Mouse (Mus musculus): ENCODE measurements around the gene Phactr3. TPM values are rescaled to one million over a fixed set of nuclear protein-coding genes. Genes with fewer than 3 reads are reported as not detected.
"Not testable (repeated sequence)": the region's sequence is repeated elsewhere in the genome, so short reads cannot be mapped to it uniquely, and the experiment has no call there.

The Phactr3 gene
- polyA plus RNA-seq, 2 experiments, result 0.48 to 0.55 TPM

- ATAC-seq (ENCODE audit: low FRiP score, low read depth) (no peak), DNase-seq (ENCODE audit: low spot score) (no peak)
- no peak overlapping the region for H3K4me3 ChIP-seq (replicated peaks; ENCODE audit: low read length)
- no peak overlapping the region for H3K4me2 ChIP-seq (replicated peaks; ENCODE audit: low read depth, low read length, severe bottlenecking)
- no peaks in the 10 kb centered on the region for H3K9me3 ChIP-seq (ENCODE audit: control insufficient read depth, low read length)
- H3K4me1 ChIP-seq (ENCODE audit: control insufficient read depth, insufficient read depth, low read length), result peaks cover 8% of the 10 kb centered on the region
- no peak overlapping the region for H3K27ac ChIP-seq (replicated peaks; ENCODE audit: low read depth, low read length)
- WGBS, result 71% methylated on average over 5 of the region's 5 CpGs
- no peaks in the 10 kb centered on the region for H3K36me3 ChIP-seq (ENCODE audit: control insufficient read depth, insufficient read depth, low read length)
- H3K9ac ChIP-seq (ENCODE audit: low read depth, low read length, severe bottlenecking), result no peak overlapping the region
- no peak for TF ChIP-seq POLR2A (IDR thresholded peaks at IDR 0.05; ENCODE audit: borderline replicate concordance, extremely low read depth, insufficient read depth, insufficient read length)
- H3K27me3 ChIP-seq (ENCODE audit: control insufficient read depth, insufficient read depth, low read length), result no peaks in the 10 kb centered on the region
These were observed 210.8 kb downstream of the Phactr3 start for GRCm38 (mm10) chr2:178329551-178329950.

GRCm38 (mm10) chr2:178329986-178330385 lies 211.2 kb downstream of the Phactr3 start:
- ATAC-seq (ENCODE audit: low FRiP score, low read depth) (no peak), DNase-seq (ENCODE audit: low spot score) (peak; percentile 62)
- Histone ChIP-seq H3K27ac (replicated peaks; ENCODE audit: low read depth, low read length) (no peak overlapping the region), H3K4me2 (replicated peaks; ENCODE audit: low read depth, low read length, severe bottlenecking) (no peak overlapping the region), H3K9me3 (ENCODE audit: control insufficient read depth, low read length) (no peaks in the 10 kb centered on the region), H3K36me3 (ENCODE audit: control insufficient read depth, insufficient read depth, low read length) (no peaks in the 10 kb centered on the region), H3K4me1 (ENCODE audit: control insufficient read depth, insufficient read depth, low read length) (peaks cover 8% of the 10 kb centered on the region), H3K9ac (ENCODE audit: low read depth, low read length, severe bottlenecking) (no peak overlapping the region), H3K27me3 (ENCODE audit: control insufficient read depth, insufficient read depth, low read length) (no peaks in the 10 kb centered on the region), H3K4me3 (replicated peaks; ENCODE audit: low read length) (no peak overlapping the region)
- 64% methylated on average over 1 of the region's 1 CpGs for WGBS
- TF ChIP-seq POLR2A (IDR thresholded peaks at IDR 0.05; ENCODE audit: borderline replicate concordance, extremely low read depth, insufficient read depth, insufficient read length), result no peak

- Histone ChIP-seq H3K27me3 (ENCODE audit: control insufficient read depth, insufficient read depth, low read length) (no peaks in the 10 kb centered on the region), H3K9ac (ENCODE audit: low read depth, low read length, severe bottlenecking) (no peak overlapping the region), H3K4me1 (ENCODE audit: control insufficient read depth, insufficient read depth, low read length) (no peaks in the 10 kb centered on the region), H3K9me3 (ENCODE audit: control insufficient read depth, low read length) (no peaks in the 10 kb centered on the region), H3K27ac (replicated peaks; ENCODE audit: low read depth, low read length) (no peak overlapping the region), H3K36me3 (ENCODE audit: control insufficient read depth, insufficient read depth, low read length) (no peaks in the 10 kb centered on the region), H3K4me3 (replicated peaks; ENCODE audit: low read length) (no peak overlapping the region), H3K4me2 (replicated peaks; ENCODE audit: low read depth, low read length, severe bottlenecking) (no peak overlapping the region)
- 39% methylated on average over 1 of the region's 1 CpGs for WGBS
- DNase-seq (ENCODE audit: low spot score), result no peak
- no peak for TF ChIP-seq POLR2A (IDR thresholded peaks at IDR 0.05; ENCODE audit: borderline replicate concordance, extremely low read depth, insufficient read depth, insufficient read length)
- ATAC-seq (ENCODE audit: low FRiP score, low read depth), result no peak
These were observed 219.1 kb downstream of the Phactr3 start for GRCm38 (mm10) chr2:178337878-178338277.

GRCm38 (mm10) chr2:178339044-178339443 lies 220.3 kb downstream of the Phactr3 start:
- DNase-seq (ENCODE audit: low spot score) (no peak), ATAC-seq (ENCODE audit: low FRiP score, low read depth) (no peak)
- Histone ChIP-seq H3K4me1 (ENCODE audit: control insufficient read depth, insufficient read depth, low read length) (no peaks in the 10 kb centered on the region), H3K4me3 (replicated peaks; ENCODE audit: low read length) (no peak overlapping the region), H3K36me3 (ENCODE audit: control insufficient read depth, insufficient read depth, low read length) (no peaks in the 10 kb centered on the region), H3K9me3 (ENCODE audit: control insufficient read depth, low read length) (no peaks in the 10 kb centered on the region), H3K27me3 (ENCODE audit: control insufficient read depth, insufficient read depth, low read length) (no peaks in the 10 kb centered on the region), H3K9ac (ENCODE audit: low read depth, low read length, severe bottlenecking) (no peak overlapping the region), H3K4me2 (replicated peaks; ENCODE audit: low read depth, low read length, severe bottlenecking) (no peak overlapping the region), H3K27ac (replicated peaks; ENCODE audit: low read depth, low read length) (no peak overlapping the region)
- WGBS, result 0% methylated on average over 2 of the region's 2 CpGs
- TF ChIP-seq POLR2A (IDR thresholded peaks at IDR 0.05; ENCODE audit: borderline replicate concordance, extremely low read depth, insufficient read depth, insufficient read length), result no peak

GRCm38 (mm10) chr2:178342105-178342504 lies 223.3 kb downstream of the Phactr3 start:
- not testable (repeated sequence) for H3K27ac ChIP-seq (replicated peaks; ENCODE audit: low read depth, low read length); H3K4me3 ChIP-seq (replicated peaks; ENCODE audit: low read length); DNase-seq (ENCODE audit: low spot score); ATAC-seq (ENCODE audit: low FRiP score, low read depth); H3K36me3 ChIP-seq (ENCODE audit: control insufficient read depth, insufficient read depth, low read length); H3K9me3 ChIP-seq (ENCODE audit: control insufficient read depth, low read length); H3K4me1 ChIP-seq (ENCODE audit: control insufficient read depth, insufficient read depth, low read length); H3K27me3 ChIP-seq (ENCODE audit: control insufficient read depth, insufficient read depth, low read length); H3K9ac ChIP-seq (ENCODE audit: low read depth, low read length, severe bottlenecking); H3K4me2 ChIP-seq (replicated peaks; ENCODE audit: low read depth, low read length, severe bottlenecking)

GRCm38 (mm10) chr2:178342597-178342996 lies 223.8 kb downstream of the Phactr3 start:
- no peaks in the 10 kb centered on the region for H3K36me3 ChIP-seq (ENCODE audit: control insufficient read depth, insufficient read depth, low read length)
- no peaks in the 10 kb centered on the region for H3K9me3 ChIP-seq (ENCODE audit: control insufficient read depth, low read length)
- DNase-seq (ENCODE audit: low spot score), result no peak
- WGBS, result 42% methylated on average over 4 of the region's 4 CpGs
- H3K4me3 ChIP-seq (replicated peaks; ENCODE audit: low read length), result no peak overlapping the region
- H3K27ac ChIP-seq (replicated peaks; ENCODE audit: low read depth, low read length), result no peak overlapping the region
- no peaks in the 10 kb centered on the region for H3K4me1 ChIP-seq (ENCODE audit: control insufficient read depth, insufficient read depth, low read length)
- no peak for ATAC-seq (ENCODE audit: low FRiP score, low read depth)
- H3K4me2 ChIP-seq (replicated peaks; ENCODE audit: low read depth, low read length, severe bottlenecking), result no peak overlapping the region
- no peak overlapping the region for H3K9ac ChIP-seq (ENCODE audit: low read depth, low read length, severe bottlenecking)
- TF ChIP-seq POLR2A (IDR thresholded peaks at IDR 0.05; ENCODE audit: borderline replicate concordance, extremely low read depth, insufficient read depth, insufficient read length), result no peak
- H3K27me3 ChIP-seq (ENCODE audit: control insufficient read depth, insufficient read depth, low read length), result no peaks in the 10 kb centered on the region

Other genes starting within 250 kb of the Phactr3 start
- gene Gm14327, start 221.9 kb upstream of the Phactr3 start, polyA plus RNA-seq (2012; rRNA removed), result 1.5 and 3.8 TPM in 2 replicates
- gene Gm14327, start 221.9 kb upstream of the Phactr3 start, polyA plus RNA-seq (2014; fragmentation: Nextera tagmentation; extraction: Ambion mirVana), result 2.6 and 2.8 TPM in 2 replicates
- gene Zfp972, start 193.4 kb upstream of the Phactr3 start, polyA plus RNA-seq (2012; rRNA removed), result 0.37 and 0.97 TPM in 2 replicates
- 0.98 TPM in 1 of 2 replicates, not detected in the other for gene Zfp972, start 193.4 kb upstream of the Phactr3 start, polyA plus RNA-seq (2014; fragmentation: Nextera tagmentation; extraction: Ambion mirVana)
- 7.2 and 9.6 TPM in 2 replicates for gene Gm14326, start 161.7 kb upstream of the Phactr3 start, polyA plus RNA-seq (2012; rRNA removed)
- 19.6 and 22.1 TPM in 2 replicates for gene Gm14326, start 161.7 kb upstream of the Phactr3 start, polyA plus RNA-seq (2014; fragmentation: Nextera tagmentation; extraction: Ambion mirVana)
- 4.0 and 7.2 TPM in 2 replicates for gene Zfp971, start 95.7 kb upstream of the Phactr3 start, polyA plus RNA-seq (2012; rRNA removed)
- 13.5 and 14.5 TPM in 2 replicates for gene Zfp971, start 95.7 kb upstream of the Phactr3 start, polyA plus RNA-seq (2014; fragmentation: Nextera tagmentation; extraction: Ambion mirVana)
- gene Zfp931, start 40.5 kb upstream of the Phactr3 start, polyA plus RNA-seq (2012; rRNA removed), result 6.9 and 9.6 TPM in 2 replicates
- 14.7 and 16.2 TPM in 2 replicates for gene Zfp931, start 40.5 kb upstream of the Phactr3 start, polyA plus RNA-seq (2014; fragmentation: Nextera tagmentation; extraction: Ambion mirVana)